Mouse (Mus musculus): ENCODE data around the gene Tas2r144. TPM values are rescaled to one million over a fixed set of nuclear protein-coding genes. Genes with fewer than 3 reads are reported as not detected.

Tas2r144 gene
- polyA plus RNA-seq, 1 experiment, result not detected

GRCm38 (mm10) chr6:42222286-42222685 lies 7.2 kb downstream of the Tas2r144 start:
- no peaks in the 10 kb centered on the region for H3K27me3 ChIP-seq (ENCODE audit: control insufficient read depth, insufficient read depth, insufficient read length)
- no peak overlapping the region for H3K4me3 ChIP-seq
- H3K79me2 ChIP-seq (ENCODE audit: control insufficient read depth, insufficient read depth), result no peaks in the 10 kb centered on the region
- no peak overlapping the region for H3K4me2 ChIP-seq (ENCODE audit: low read depth)
- no peak overlapping the region for H3ac ChIP-seq (ENCODE audit: control insufficient read depth, insufficient read length)
- no peaks in the 10 kb centered on the region for H3K36me3 ChIP-seq (ENCODE audit: control insufficient read depth, insufficient read depth)
- no peak for TF ChIP-seq TCF12 (IDR thresholded peaks at IDR 0.05; ENCODE audit: insufficient read depth, poor library complexity, severe bottlenecking)
- no peak for TF ChIP-seq POLR2A (IDR thresholded peaks at IDR 0.05; ENCODE audit: insufficient read length, low read depth)
- no peak for TF ChIP-seq SRF (IDR thresholded peaks at IDR 0.05; ENCODE audit: control insufficient read depth, insufficient read length, low read depth)
- no peak for TF ChIP-seq MYOD1 (IDR thresholded peaks at IDR 0.05; ENCODE audit: control insufficient read depth in 1 of 3, insufficient read length in 2 of 3, low read depth in 2 of 3)
- TF ChIP-seq E2F4 (IDR thresholded peaks at IDR 0.05; ENCODE audit: insufficient read depth), result no peak
- no peak for TF ChIP-seq MAX (IDR thresholded peaks at IDR 0.05; ENCODE audit: low read depth)
- TF ChIP-seq TCF3 (IDR thresholded peaks at IDR 0.05; ENCODE audit: insufficient read length, low read depth), result no peak
- no peak for TF ChIP-seq CEBPB (IDR thresholded peaks at IDR 0.05; ENCODE audit: insufficient read depth, poor library complexity, severe bottlenecking)
- no peak for TF ChIP-seq POLR2AphosphoS2 (IDR thresholded peaks at IDR 0.05; ENCODE audit: insufficient read length, low read depth)
- TF ChIP-seq MYOG (IDR thresholded peaks at IDR 0.05; ENCODE audit: control insufficient read depth in 1 of 3, insufficient read depth in 1 of 3, insufficient read length in 2 of 3, low read depth in 2 of 3), result no peak
- no peak for TF ChIP-seq REST (IDR thresholded peaks at IDR 0.05; ENCODE audit: insufficient read depth, insufficient read length)
- no peak for TF ChIP-seq USF1 (IDR thresholded peaks at IDR 0.05; ENCODE audit: low read depth)

GRCm38 (mm10) chr6:42225046-42225445 lies 9.9 kb downstream of the Tas2r144 start:
- Histone ChIP-seq H3K79me2 (ENCODE audit: control insufficient read depth, insufficient read depth) (no peaks in the 10 kb centered on the region), H3K4me3 (no peak overlapping the region), H3K36me3 (ENCODE audit: control insufficient read depth, insufficient read depth) (no peaks in the 10 kb centered on the region), H3ac (ENCODE audit: control insufficient read depth, insufficient read length) (no peak overlapping the region), H3K4me2 (ENCODE audit: low read depth) (no peak overlapping the region), H3K27me3 (ENCODE audit: control insufficient read depth, insufficient read depth, insufficient read length) (no peaks in the 10 kb centered on the region)
- no peak for TF ChIP-seq MAX (IDR thresholded peaks at IDR 0.05; ENCODE audit: low read depth)
- no peak for TF ChIP-seq MYOG (IDR thresholded peaks at IDR 0.05; ENCODE audit: control insufficient read depth in 1 of 3, insufficient read depth in 1 of 3, insufficient read length in 2 of 3, low read depth in 2 of 3)
- no peak for TF ChIP-seq POLR2A (IDR thresholded peaks at IDR 0.05; ENCODE audit: insufficient read length, low read depth)
- no peak for TF ChIP-seq SRF (IDR thresholded peaks at IDR 0.05; ENCODE audit: control insufficient read depth, insufficient read length, low read depth)
- no peak for TF ChIP-seq TCF3 (IDR thresholded peaks at IDR 0.05; ENCODE audit: insufficient read length, low read depth)
- no peak for TF ChIP-seq POLR2AphosphoS2 (IDR thresholded peaks at IDR 0.05; ENCODE audit: insufficient read length, low read depth)
- TF ChIP-seq MYOD1 (IDR thresholded peaks at IDR 0.05; ENCODE audit: control insufficient read depth in 1 of 3, insufficient read length in 2 of 3, low read depth in 2 of 3), result no peak
- no peak for TF ChIP-seq E2F4 (IDR thresholded peaks at IDR 0.05; ENCODE audit: insufficient read depth)
- no peak for TF ChIP-seq CEBPB (IDR thresholded peaks at IDR 0.05; ENCODE audit: insufficient read depth, poor library complexity, severe bottlenecking)
- TF ChIP-seq USF1 (IDR thresholded peaks at IDR 0.05; ENCODE audit: low read depth), result no peak
- no peak for TF ChIP-seq TCF12 (IDR thresholded peaks at IDR 0.05; ENCODE audit: insufficient read depth, poor library complexity, severe bottlenecking)
- no peak for TF ChIP-seq REST (IDR thresholded peaks at IDR 0.05; ENCODE audit: insufficient read depth, insufficient read length)

DNA sequence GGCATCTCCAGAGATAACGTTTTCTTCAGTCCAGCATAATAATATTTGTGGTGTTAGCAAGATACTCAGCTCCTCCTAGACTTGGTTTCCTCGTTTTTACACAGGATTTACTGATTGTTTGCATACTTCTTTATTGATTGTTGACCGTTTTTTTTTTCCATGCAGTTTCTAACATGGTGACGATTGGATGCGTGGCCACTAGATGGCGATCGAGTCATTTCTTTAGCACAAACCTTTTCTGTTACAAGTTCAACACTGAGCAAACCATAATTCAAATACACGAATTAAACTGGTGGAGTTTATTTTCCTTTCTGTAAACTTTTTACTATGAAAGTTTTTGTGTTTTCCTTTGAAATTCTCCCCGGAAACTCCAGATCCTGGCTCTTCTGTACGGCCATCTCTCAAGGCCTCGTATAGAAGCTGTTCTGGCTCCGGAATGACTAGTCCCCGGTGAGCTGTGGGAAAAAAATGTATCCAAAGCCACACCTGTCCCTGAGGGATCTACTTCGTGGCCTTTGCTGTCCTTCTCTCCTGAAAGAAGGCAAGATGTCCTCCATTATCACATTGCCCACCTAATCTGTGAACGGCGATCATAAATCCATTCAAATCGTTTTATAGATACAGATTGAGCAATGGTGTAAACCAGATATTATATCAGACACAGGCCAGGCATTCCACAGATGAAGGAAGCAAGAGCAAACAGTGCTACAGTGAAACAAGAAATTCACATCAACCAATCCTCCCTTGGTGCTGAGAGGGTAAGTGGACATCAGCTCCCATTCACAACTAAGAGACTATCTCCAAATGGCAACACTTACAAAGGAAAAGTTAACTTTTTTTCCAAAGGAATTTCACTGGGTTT lies 12.3 kb downstream of the Tas2r144 start:
- Histone ChIP-seq H3K36me3 (ENCODE audit: control insufficient read depth, insufficient read depth) (no peaks in the 10 kb centered on the region), H3ac (ENCODE audit: control insufficient read depth, insufficient read length) (no peak overlapping the region), H3K4me2 (ENCODE audit: low read depth) (peak overlapping the region; percentile 60), H3K79me2 (ENCODE audit: control insufficient read depth, insufficient read depth) (no peaks in the 10 kb centered on the region), H3K27me3 (ENCODE audit: control insufficient read depth, insufficient read depth, insufficient read length) (no peaks in the 10 kb centered on the region), H3K4me3 (no peak overlapping the region)
- TF ChIP-seq TCF3 (IDR thresholded peaks at IDR 0.05; ENCODE audit: insufficient read length, low read depth) (no peak), POLR2AphosphoS2 (IDR thresholded peaks at IDR 0.05; ENCODE audit: insufficient read length, low read depth) (no peak), CEBPB (IDR thresholded peaks at IDR 0.05; ENCODE audit: insufficient read depth, poor library complexity, severe bottlenecking) (no peak), TCF12 (IDR thresholded peaks at IDR 0.05; ENCODE audit: insufficient read depth, poor library complexity, severe bottlenecking) (no peak), REST (IDR thresholded peaks at IDR 0.05; ENCODE audit: insufficient read depth, insufficient read length) (no peak), USF1 (IDR thresholded peaks at IDR 0.05; ENCODE audit: low read depth) (no peak), E2F4 (IDR thresholded peaks at IDR 0.05; ENCODE audit: insufficient read depth) (no peak), MYOD1 (IDR thresholded peaks at IDR 0.05; ENCODE audit: control insufficient read depth in 1 of 3, insufficient read length in 2 of 3, low read depth in 2 of 3) (no peak), SRF (IDR thresholded peaks at IDR 0.05; ENCODE audit: control insufficient read depth, insufficient read length, low read depth) (no peak), MYOG (IDR thresholded peaks at IDR 0.05; ENCODE audit: control insufficient read depth in 1 of 3, insufficient read depth in 1 of 3, insufficient read length in 2 of 3, low read depth in 2 of 3) (no peak), MAX (IDR thresholded peaks at IDR 0.05; ENCODE audit: low read depth) (no peak), POLR2A (IDR thresholded peaks at IDR 0.05; ENCODE audit: insufficient read length, low read depth) (no peak)

DNA sequence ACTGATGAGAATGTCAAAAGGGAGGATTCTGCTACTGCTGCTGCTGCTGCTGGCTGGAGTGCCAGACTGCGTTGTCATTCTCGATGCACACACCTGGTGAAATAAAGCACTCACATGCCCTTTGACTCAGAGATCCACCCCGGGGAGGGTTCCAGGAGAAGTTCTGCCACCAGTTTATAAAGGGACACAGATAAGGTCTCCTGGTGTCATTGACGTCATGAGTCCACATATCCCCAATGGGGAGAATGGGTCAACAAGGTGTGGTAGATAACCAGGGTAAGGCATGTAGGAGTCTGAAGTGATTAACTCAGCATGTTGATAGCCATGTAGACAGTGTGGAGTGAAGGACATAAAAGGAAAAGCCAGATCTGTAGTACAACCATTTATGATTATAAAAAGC lies 14.5 kb downstream of the Tas2r144 start:
- H3K4me3 ChIP-seq, result no peak overlapping the region
- H3K4me2 ChIP-seq (ENCODE audit: low read depth), result no peak overlapping the region
- H3K36me3 ChIP-seq (ENCODE audit: control insufficient read depth, insufficient read depth), result no peaks in the 10 kb centered on the region
- H3K79me2 ChIP-seq (ENCODE audit: control insufficient read depth, insufficient read depth), result no peaks in the 10 kb centered on the region
- no peaks in the 10 kb centered on the region for H3K27me3 ChIP-seq (ENCODE audit: control insufficient read depth, insufficient read depth, insufficient read length)
- no peak for TF ChIP-seq TCF3 (IDR thresholded peaks at IDR 0.05; ENCODE audit: insufficient read length, low read depth)
- TF ChIP-seq USF1 (IDR thresholded peaks at IDR 0.05; ENCODE audit: low read depth), result no peak
- TF ChIP-seq MAX (IDR thresholded peaks at IDR 0.05; ENCODE audit: low read depth), result no peak
- no peak for TF ChIP-seq SRF (IDR thresholded peaks at IDR 0.05; ENCODE audit: control insufficient read depth, insufficient read length, low read depth)
- TF ChIP-seq POLR2A (IDR thresholded peaks at IDR 0.05; ENCODE audit: insufficient read length, low read depth), result no peak
- TF ChIP-seq POLR2AphosphoS2 (IDR thresholded peaks at IDR 0.05; ENCODE audit: insufficient read length, low read depth), result no peak
- no peak for TF ChIP-seq TCF12 (IDR thresholded peaks at IDR 0.05; ENCODE audit: insufficient read depth, poor library complexity, severe bottlenecking)
- TF ChIP-seq MYOG (IDR thresholded peaks at IDR 0.05; ENCODE audit: control insufficient read depth in 1 of 3, insufficient read depth in 1 of 3, insufficient read length in 2 of 3, low read depth in 2 of 3), result no peak
- TF ChIP-seq E2F4 (IDR thresholded peaks at IDR 0.05; ENCODE audit: insufficient read depth), result no peak
- TF ChIP-seq REST (IDR thresholded peaks at IDR 0.05; ENCODE audit: insufficient read depth, insufficient read length), result no peak
- TF ChIP-seq CEBPB (IDR thresholded peaks at IDR 0.05; ENCODE audit: insufficient read depth, poor library complexity, severe bottlenecking), result no peak
- no peak for TF ChIP-seq MYOD1 (IDR thresholded peaks at IDR 0.05; ENCODE audit: control insufficient read depth in 1 of 3, insufficient read length in 2 of 3, low read depth in 2 of 3)
- no peak overlapping the region for H3ac ChIP-seq (ENCODE audit: control insufficient read depth, insufficient read length)

Measured in myocyte (in vitro differentiated cells).